Mouse (Mus musculus): ENCODE data around the gene Fbxw22.
"Not testable (repeated sequence)": the region's sequence is repeated elsewhere in the genome, so short reads cannot be mapped to it uniquely, and the experiment has no call there.

Gene Fbxw22

GRCm38 (mm10) chr9:109404196-109404595, at the start of gene Fbxw22:
Gene Fbxw22 (minus strand): TSS chr9:109404296.
- not testable (repeated sequence) for DNase-seq (ENCODE audit: low spot score)

GRCm38 (mm10) chr9:109449040-109449439, 44.9 kb upstream of the Fbxw22 start, which contains the start of gene Fbxw16:
Gene Fbxw16 (minus strand): TSS chr9:109449140.
- no peak for DNase-seq (ENCODE audit: low spot score)

- no peak for DNase-seq (ENCODE audit: low spot score)
Observed at GRCm38 (mm10) chr9:109432956-109433355, 28.9 kb upstream of the Fbxw22 start.

- DNase-seq (ENCODE audit: low spot score), result not testable (repeated sequence)
Observed at GRCm38 (mm10) chr9:109339559-109339958, 64.5 kb downstream of the Fbxw22 start, which contains the start of gene Fbxw28. Gene Fbxw28 (minus strand): TSS chr9:109339659.
